Mouse (Mus musculus) small intestine, adult 2 months (tissue): ENCODE results near the gene Eral1. TPM values are rescaled to one million over a fixed set of nuclear protein-coding genes. Genes with fewer than 3 reads are reported as not detected.

Source experiments
- H3K27ac ChIP-seq: fragments of 200-500 bp; 2 replicates; pipeline ENCODE4 v1.5.1; 2012; ENCODE audit warnings: low read depth, low read length, control low read depth, inconsistent platforms; ENCODE audit not compliant: insufficient read depth
- H3K27me3 ChIP-seq: fragments of 200-500 bp; 2 replicates; pipeline ENCODE4 v1.6.1; 2012; ENCODE audit warnings: mild to moderate bottlenecking, moderate library complexity, low read length, inconsistent platforms; ENCODE audit not compliant: control insufficient read depth, insufficient read depth
- H3K36me3 ChIP-seq: fragments of 200-500 bp; 2 replicates; pipeline ENCODE4 v1.6.1; 2012; ENCODE audit warnings: mild to moderate bottlenecking, low read length, control low read depth, inconsistent platforms; ENCODE audit not compliant: control insufficient read depth, insufficient read depth
- H3K4me1 ChIP-seq: fragments of 200-500 bp; 2 replicates; pipeline ENCODE4 v1.6.1; 2012; ENCODE audit warnings: low read length, inconsistent platforms, mixed read lengths; ENCODE audit not compliant: control insufficient read depth, insufficient read depth, insufficient read length
- H3K4me3 ChIP-seq: fragments of 200-500 bp; 2 replicates; pipeline ENCODE4 v1.5.1; 2012; ENCODE audit warnings: low read depth, mild to moderate bottlenecking, control low read depth, inconsistent platforms, low read length, moderate library complexity
- CTCF ChIP-seq: fragments of 200-500 bp; IDR thresholded peaks from 2 replicates; pipeline ENCODE4 v1.5.1; 2012; ENCODE audit warnings: low read depth, mild to moderate bottlenecking, control low read depth, inconsistent platforms, low read length, moderate library complexity, mixed read lengths; ENCODE audit not compliant: insufficient replicate concordance, insufficient read length; ENCODE audit errors: extremely low read depth
- POLR2A ChIP-seq: fragments of 200-500 bp; IDR thresholded peaks from 2 replicates; pipeline ENCODE4 v1.6.1; 2012; ENCODE audit warnings: low read depth, mild to moderate bottlenecking, control low read depth, inconsistent platforms, low read length, moderate library complexity
- WGBS: fragments of 180-500 bp; shearing (Covaris S2); methylation state at CpG from one replicate; pipeline ENCODE4 v1.1.7; 2018; 5-methylcytosine and 5-hydroxymethylcytosine counted together
- polyA plus RNA-seq: library from polyadenylated mRNA; depleted of rRNA; stranded (reverse); fragments of >200 nt; gene quantifications from 2 replicates; pipeline ENCODE4 v1.2.3, GENCODE M21; 2012

The Eral1 gene
- polyA plus RNA-seq, 1 experiment = 17.3 TPM

DNA sequence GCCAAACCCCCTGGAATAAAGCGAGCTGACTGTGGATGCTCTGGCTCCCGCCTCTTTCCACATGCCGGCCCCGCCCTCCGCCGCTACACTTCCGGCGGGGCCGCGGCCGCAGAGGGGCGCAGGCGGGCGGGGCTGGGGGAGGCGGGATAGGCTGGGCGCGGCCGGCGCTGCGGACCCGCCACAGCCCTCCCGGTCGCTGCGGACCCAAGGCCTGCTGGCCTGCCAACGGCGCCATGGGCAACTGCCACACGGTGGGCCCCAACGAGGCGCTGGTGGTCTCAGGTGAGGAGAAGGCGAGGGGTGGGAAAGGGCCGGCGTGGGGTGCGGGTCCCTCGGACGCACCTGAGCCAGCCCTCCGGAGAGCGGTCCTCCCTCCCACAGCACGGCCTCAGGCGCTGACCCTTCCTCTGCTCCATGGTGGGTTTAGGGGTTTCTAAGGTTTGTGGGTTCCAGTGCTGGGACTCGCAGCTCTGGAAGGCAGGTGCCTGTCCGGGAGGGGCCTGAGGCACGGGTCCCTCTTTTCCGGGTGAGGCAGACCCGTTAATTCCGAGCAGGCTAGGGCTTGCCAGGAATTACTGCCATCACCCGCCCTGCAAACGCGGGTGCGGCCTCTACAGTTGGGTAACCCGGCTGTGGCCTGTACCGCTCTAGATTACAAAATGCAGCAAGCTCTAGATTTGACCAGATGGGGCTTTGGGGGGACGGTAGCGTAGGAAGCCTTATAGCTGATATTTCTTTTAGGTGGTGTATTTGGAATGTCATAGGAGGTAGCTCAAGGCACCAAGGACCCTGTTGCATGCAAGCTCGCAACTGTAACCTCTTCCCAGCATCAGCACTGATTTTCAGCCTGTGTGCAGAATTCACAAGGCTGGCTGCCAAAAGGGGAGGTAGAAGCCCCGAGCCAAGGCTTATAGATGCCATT, 42.1 kb downstream of the Eral1 start, which contains the start of gene Flot2:
TSS of gene Flot2 (plus strand) at position 101 of the 922 bp plus-strand sequence.
- peak within 1 kb of the TSS; percentile 5; the same call in 1 of the 2 replicates for H3K27ac ChIP-seq
- H3K4me1 ChIP-seq = peaks cover 6% of the 10 kb centered on the region; the same call in 1 of the 2 replicates
- no peaks in the 10 kb centered on the region for H3K27me3 ChIP-seq
- H3K36me3 ChIP-seq = no peaks in the 10 kb centered on the region
- TF ChIP-seq CTCF (no peak), POLR2A (no peak)
- WGBS = 3% methylated on average over 55 of the region's 55 CpGs
- H3K4me3 ChIP-seq = peak within 1 kb of the TSS; percentile 72

DNA sequence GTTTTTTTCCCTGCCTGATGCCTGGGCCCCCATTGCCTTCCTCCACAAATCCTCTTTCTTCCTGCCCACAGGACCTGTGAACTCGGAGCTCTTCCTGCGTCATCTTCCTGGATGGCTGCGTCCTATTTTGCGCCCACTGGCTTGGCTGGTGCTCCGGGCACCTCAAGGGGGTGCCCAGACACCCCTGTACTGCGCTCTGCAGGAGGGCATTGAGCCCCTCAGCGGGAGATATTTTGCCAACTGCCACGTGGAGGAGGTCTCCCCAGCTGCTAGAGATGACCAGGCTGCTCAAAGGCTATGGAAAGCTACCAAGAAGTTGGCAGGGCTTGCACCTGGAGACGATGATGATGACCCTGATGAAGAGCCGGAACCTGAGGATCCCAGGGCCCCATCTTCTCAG, 43.4 kb downstream of the Eral1 start:
- no peaks in the 10 kb centered on the region for H3K36me3 ChIP-seq
- H3K4me1 ChIP-seq = peaks cover 14% of the 10 kb centered on the region
- no peaks in the 10 kb centered on the region for H3K27me3 ChIP-seq
- TF ChIP-seq POLR2A (no peak), CTCF (no peak)
- 96% methylated on average over 10 of the region's 10 CpGs for WGBS
- no peak overlapping the region for H3K4me3 ChIP-seq
- no peak overlapping the region for H3K27ac ChIP-seq

DNA sequence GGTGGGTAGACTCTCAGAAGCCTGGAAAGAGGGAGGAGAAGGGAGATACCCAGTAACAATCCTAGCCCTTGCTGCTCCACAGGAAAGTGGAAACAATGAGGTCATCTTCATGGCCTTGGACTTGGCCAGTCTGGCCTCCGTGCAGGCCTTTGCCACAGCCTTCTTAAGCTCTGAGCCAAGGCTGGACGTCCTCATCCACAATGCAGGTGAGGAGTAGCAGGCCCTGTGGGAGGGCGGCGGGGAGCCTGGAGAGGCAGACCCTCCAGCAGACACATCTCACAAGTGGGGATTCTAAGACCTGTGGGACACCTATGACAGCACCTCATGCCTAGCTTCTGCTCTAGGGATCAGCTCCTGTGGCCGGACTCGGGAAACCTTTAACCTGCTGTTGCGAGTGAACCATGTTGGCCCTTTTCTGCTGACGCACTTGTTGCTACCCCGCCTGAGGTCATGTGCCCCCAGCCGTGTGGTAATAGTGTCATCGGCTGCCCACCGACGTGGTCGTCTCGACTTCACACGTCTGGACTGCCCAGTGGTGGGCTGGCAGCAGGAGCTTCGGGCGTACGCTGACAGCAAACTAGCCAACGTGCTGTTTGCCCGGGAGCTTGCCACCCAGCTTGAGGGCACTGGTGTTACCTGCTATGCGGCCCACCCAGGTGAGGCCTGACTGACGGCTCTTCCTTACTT, 46.1 kb downstream of the Eral1 start:
- Histone ChIP-seq H3K27ac (no peak overlapping the region), H3K27me3 (no peaks in the 10 kb centered on the region), H3K36me3 (peaks cover 4% of the 10 kb centered on the region), H3K4me1 (peaks cover 18% of the 10 kb centered on the region), H3K4me3 (no peak overlapping the region)
- 94% methylated on average over 23 of the region's 23 CpGs for WGBS
- TF ChIP-seq POLR2A (no peak), CTCF (no peak)

DNA sequence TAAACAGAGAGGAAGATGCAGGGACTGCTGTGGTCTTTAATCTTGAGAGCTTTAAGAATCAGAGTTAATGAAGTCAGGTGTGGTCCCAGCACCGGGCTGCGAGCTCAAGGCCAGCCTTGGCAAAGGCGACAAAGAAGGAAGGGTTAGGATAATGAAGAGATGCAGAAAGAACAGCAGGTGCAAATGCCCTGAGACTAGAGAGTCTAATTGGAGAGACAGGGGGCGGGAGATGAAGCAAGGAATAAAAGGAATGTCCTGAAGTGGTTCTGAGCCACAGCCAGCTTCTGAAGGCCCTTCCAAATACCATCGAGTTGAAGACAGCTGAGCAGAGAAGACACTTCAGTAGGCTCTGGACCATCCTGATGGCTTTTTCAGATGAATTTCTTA, 47.4 kb downstream of the Eral1 start:
- no peak for TF ChIP-seq CTCF
- TF ChIP-seq POLR2A = no peak
- peaks cover 12% of the 10 kb centered on the region for H3K4me1 ChIP-seq
- no peaks in the 10 kb centered on the region for H3K27me3 ChIP-seq
- H3K4me3 ChIP-seq = peak overlapping the region; percentile 76
- WGBS = 9% methylated on average over 5 of the region's 5 CpGs
- H3K36me3 ChIP-seq = peaks cover 16% of the 10 kb centered on the region
- no peak overlapping the region for H3K27ac ChIP-seq

DNA sequence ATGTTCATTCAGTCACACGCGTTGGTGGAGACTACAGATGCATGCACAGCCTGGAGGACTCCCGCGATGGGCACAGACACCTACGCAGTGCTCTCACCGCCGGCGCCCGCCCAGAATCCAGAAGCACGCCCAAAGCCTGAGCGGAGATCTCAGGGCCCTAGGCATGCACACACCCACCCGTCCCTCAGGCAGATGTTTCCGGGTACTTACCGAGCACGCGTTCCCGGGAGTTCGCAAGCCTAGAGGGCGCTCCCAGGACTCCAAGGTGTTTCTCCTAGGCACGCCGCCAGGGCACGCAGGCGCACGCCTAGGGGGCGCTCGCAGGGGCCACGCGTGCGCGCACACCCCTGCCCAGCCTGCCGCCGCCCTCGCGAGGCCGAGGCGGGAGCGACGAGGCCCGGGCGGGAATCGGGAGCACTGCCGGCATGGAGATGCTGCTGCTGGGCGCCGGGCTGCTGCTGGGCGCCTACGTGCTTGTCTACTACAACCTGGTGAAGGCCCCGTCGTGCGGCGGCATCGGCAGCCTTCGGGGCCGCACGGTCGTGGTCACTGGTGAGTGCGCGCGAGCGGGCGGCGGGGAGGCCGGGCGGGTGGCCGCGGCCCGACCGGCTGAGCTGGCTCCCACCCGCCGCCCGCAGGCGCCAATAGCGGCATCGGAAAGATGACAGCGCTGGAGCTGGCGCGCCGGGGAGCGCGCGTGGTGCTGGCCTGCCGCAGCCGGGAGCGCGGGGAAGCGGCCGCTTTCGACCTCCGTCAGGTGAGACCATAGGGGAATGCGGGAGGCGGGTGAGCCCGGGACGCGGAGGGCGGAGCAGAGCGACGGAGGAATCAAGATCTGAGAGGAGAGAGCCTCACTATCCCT, 48.0 kb downstream of the Eral1 start, which contains the start of gene Dhrs13:
TSS of gene Dhrs13 (plus strand) at position 334 of the 862 bp plus-strand sequence.
- no peak within 1 kb of the TSS for H3K27ac ChIP-seq

DNA sequence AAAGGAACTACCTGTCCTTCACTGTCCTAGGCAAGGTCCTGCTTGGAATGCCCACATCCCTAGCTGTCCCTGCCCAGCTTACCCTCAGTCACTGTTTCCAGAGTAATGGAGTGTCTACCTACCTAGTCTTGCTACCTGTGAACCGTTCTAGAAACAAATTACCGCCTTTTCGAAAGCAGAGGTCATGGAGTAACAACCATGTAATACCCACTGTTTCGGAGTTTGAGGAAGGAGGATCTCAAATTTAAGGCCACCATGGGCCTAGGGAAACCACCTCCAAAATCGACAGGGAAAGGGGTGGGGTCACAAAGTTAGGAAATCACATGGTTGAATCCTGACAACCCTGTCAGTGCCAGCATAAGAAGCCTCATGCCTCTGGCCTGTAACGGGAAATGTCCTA, 48.8 kb downstream of the Eral1 start:
- WGBS = 40% methylated on average over 6 of the region's 6 CpGs
- Histone ChIP-seq H3K36me3 (peaks cover 27% of the 10 kb centered on the region), H3K27me3 (no peaks in the 10 kb centered on the region), H3K4me1 (peaks cover 12% of the 10 kb centered on the region), H3K27ac (no peak overlapping the region), H3K4me3 (no peak overlapping the region)
- no peak for TF ChIP-seq POLR2A
- TF ChIP-seq CTCF = no peak

More for the DNA sequence above, 48.0 kb downstream of the Eral1 start, which contains the start of gene Dhrs13:
- peaks cover 12% of the 10 kb centered on the region for H3K4me1 ChIP-seq
- TF ChIP-seq CTCF = peak; percentile 77
- no peak for TF ChIP-seq POLR2A
- peak within 1 kb of the TSS; percentile 76 for H3K4me3 ChIP-seq
- peaks cover 21% of the 10 kb centered on the region for H3K36me3 ChIP-seq
- H3K27me3 ChIP-seq = no peaks in the 10 kb centered on the region
- WGBS = under 1% methylated on average over 96 of the region's 96 CpGs
